In genomic region chr11:5476806-5477205, GRCm38 (mm10) we compare ENCODE assay signal across 18 mouse cellular contexts. TPM values are rescaled to one million over a fixed set of nuclear protein-coding genes. Genes with fewer than 3 reads are reported as not detected.
DNase-seq lines count a peak whose midpoint lies in the region; TF ChIP-seq lines count a peak whose summit lies in the region.
"Had no signal": no experiment of that assay in that cellular context is flagged by ENCODE, and none has a peak within 500 bp of the region (broad histone marks: within the 10 kb centered on the region; RNA-seq: fewer than 3 reads in every experiment).

No protein-coding gene starts in this region.

- H3K27ac ChIP-seq in CH12.LX (ENCODE audit: insufficient read depth, low read depth) (no peak overlapping the region), ES-E14 (ENCODE audit: insufficient read depth, low read depth, low read length, poor library complexity, severe bottlenecking) (peak overlapping the region; percentile 75; the same call in 1 of the 2 replicates)
- H3K27ac ChIP-seq: embryonic facial prominence, embryonic 10.5 days; embryonic facial prominence, embryonic 12.5 days; forebrain, embryonic 13.5 days; forebrain, embryonic 15.5 days had no signal

- no peak for TF ChIP-seq EP300 in CH12.LX (IDR thresholded peaks at IDR 0.05; ENCODE audit: low read length)

- H3K4me3 ChIP-seq in CH12.LX (replicated peaks in 1 of 3; ENCODE audit: low read depth in 2 of 3, low read length in 2 of 3, poor library complexity in 1 of 3), result no peak overlapping the region
- H3K4me3 ChIP-seq in E14TG2a.4 (replicated peaks; ENCODE audit: low read length), result peak overlapping the region; percentile 84
- peak overlapping the region in 1 of 2 experiments; percentile 74; a peak in 3 of 4 replicates for H3K4me3 ChIP-seq in ES-E14 (ENCODE audit: insufficient read depth in 1 of 2, low read depth in 1 of 2, low read length in 2 of 2, poor library complexity in 1 of 2, severe bottlenecking in 1 of 2)
- H3K4me3 ChIP-seq: embryonic facial prominence, embryonic 10.5 days; embryonic facial prominence, embryonic 12.5 days; forebrain, embryonic 13.5 days; forebrain, embryonic 15.5 days had no signal

- H3K4me2 ChIP-seq in CH12.LX (ENCODE audit: insufficient read depth, low read depth, poor library complexity, severe bottlenecking), result no peak overlapping the region
- H3K4me2 ChIP-seq: embryonic facial prominence, embryonic 12.5 days; forebrain, embryonic 13.5 days; forebrain, embryonic 15.5 days had no signal

- TF ChIP-seq CTCF in CH12.LX (conservative IDR thresholded peaks at IDR 0.05 in 1 of 2, IDR thresholded peaks at IDR 0.05 in 1 of 2; ENCODE audit: low read depth in 2 of 2, low read length in 2 of 2) (no peak), E14TG2a.4 (conservative IDR thresholded peaks at IDR 0.05; ENCODE audit: low read length) (no peak)

- no peaks in the 10 kb centered on the region for H3K9me3 ChIP-seq in CH12.LX (replicated peaks; ENCODE audit: low read length)
- no peaks in the 10 kb centered on the region for H3K9me3 ChIP-seq in E14TG2a.4 (ENCODE audit: low read length)
- no peaks in the 10 kb centered on the region for H3K9me3 ChIP-seq in ES-E14 (ENCODE audit: control insufficient read depth, insufficient read depth, low read depth, low read length)
- H3K9me3 ChIP-seq: embryonic facial prominence, embryonic 10.5 days; embryonic facial prominence, embryonic 12.5 days; forebrain, embryonic 13.5 days; forebrain, embryonic 15.5 days had no signal

- TF ChIP-seq POLR2A in CH12.LX (IDR thresholded peaks at IDR 0.05; ENCODE audit: low read depth, low read length), result no peak

- no peak for TF ChIP-seq RAD21 in CH12.LX (IDR thresholded peaks at IDR 0.05; ENCODE audit: low read depth, low read length)

- H3K27me3 ChIP-seq in CH12.LX (replicated peaks) (no peaks in the 10 kb centered on the region), E14TG2a.4 (ENCODE audit: insufficient read depth, low read length) (no peaks in the 10 kb centered on the region)
- H3K27me3 ChIP-seq: embryonic facial prominence, embryonic 12.5 days; forebrain, embryonic 13.5 days; forebrain, embryonic 15.5 days had no signal

- DNase-seq in CH12.LX (ENCODE audit: extremely low read depth) (no peak), ES-E14 (ENCODE audit: low read depth, low spot score) (no peak)
- DNase-seq in cerebellum, postnatal 14 days, result no peak
- no peak for DNase-seq in ovary, adult 18-20 months (ENCODE audit: low spot score)
- DNase-seq: adrenal gland, adult 2 months; adrenal gland, postnatal 10 days; adrenal gland, postnatal 25 days; cerebellum, adult 11 months; cerebellum, adult 18-20 months; cerebellum, adult 8-10 months; cerebellum, adult 9-11 months; cerebellum, postnatal 25 days; forebrain, postnatal 0 days had no signal

- H3K79me2 ChIP-seq in CH12.LX (replicated peaks; ENCODE audit: control insufficient read depth, extremely low read depth, insufficient read depth, poor library complexity, severe bottlenecking), result no peaks in the 10 kb centered on the region

- in situ Hi-C loops in CH12.LX (cut with MboI; ENCODE audit: low pct_ligation_motif_present, low pct_unique_long_range_greater_than_20kb, low sequenced_read_pairs) (no loop called here), ES-E14 (cut with MboI; ENCODE audit: low sequenced_read_pairs in 2 of 2, unreplicated experiment in 2 of 2) (no loop called here)

- dilution Hi-C loops in CH12.LX (cut with MboI; ENCODE audit: extremely low pct_ligation_motif_present, extremely low pct_unique_long_range_greater_than_20kb, low sequenced_read_pairs), result no loop called here

- H3K4me1 ChIP-seq in CH12.LX (ENCODE audit: control insufficient read depth in 1 of 2, insufficient read depth in 2 of 2) (0 out of 4 replicates have a peak, but pooled peaks cover 0 to 2% of the 10 kb centered on the region in 2 experiments), E14TG2a.4 (replicated peaks; ENCODE audit: low read depth, low read length) (peaks cover 58% of the 10 kb centered on the region), ES-E14 (ENCODE audit: control insufficient read depth in 2 of 2, insufficient read depth in 2 of 2, low read length in 2 of 2, poor library complexity in 1 of 2) (peaks cover 0 to 13% of the 10 kb centered on the region in 2 experiments)
- H3K4me1 ChIP-seq: embryonic facial prominence, embryonic 10.5 days; embryonic facial prominence, embryonic 12.5 days; forebrain, embryonic 13.5 days; forebrain, embryonic 15.5 days had no signal

- H3K9ac ChIP-seq in CH12.LX (ENCODE audit: insufficient read depth, low read depth) (no peak overlapping the region), ES-E14 (ENCODE audit: insufficient read depth, low read depth, low read length, poor library complexity, severe bottlenecking) (peak overlapping the region; percentile 66; the same call in 1 of the 2 replicates)
- H3K9ac ChIP-seq: embryonic facial prominence, embryonic 12.5 days; forebrain, embryonic 13.5 days; forebrain, embryonic 15.5 days; forebrain, postnatal 0 days had no signal

- H3K36me3 ChIP-seq in CH12.LX (replicated peaks in 1 of 2; ENCODE audit: control insufficient read depth in 1 of 2, insufficient read depth in 1 of 2, low read length in 1 of 2) (no peaks in the 10 kb centered on the region), E14TG2a.4 (ENCODE audit: insufficient read depth, low read length) (peaks cover 27% of the 10 kb centered on the region), ES-E14 (ENCODE audit: control insufficient read depth, insufficient read depth, low read length, poor library complexity, severe bottlenecking) (peaks cover 7% of the 10 kb centered on the region; the same call in 1 of the 2 replicates)
- H3K36me3 ChIP-seq: embryonic facial prominence, embryonic 10.5 days; embryonic facial prominence, embryonic 12.5 days; forebrain, embryonic 15.5 days had no signal

TF ChIP-seq in CH12.LX, 34 proteins besides CTCF, POLR2A, EP300 and RAD21:
- TF ChIP-seq MAFK (IDR thresholded peaks at IDR 0.05; ENCODE audit: insufficient replicate concordance, low read length) (no peak), GABPA (IDR thresholded peaks at IDR 0.05; ENCODE audit: insufficient replicate concordance, low read depth, low read length) (no peak), ZNF384 (IDR thresholded peaks at IDR 0.05; ENCODE audit: low read depth, low read length) (peak; percentile 51)

TF ChIP-seq in ES-E14, 5 proteins besides CTCF, POLR2A, EP300 and RAD21:
- TF ChIP-seq HCFC1 (IDR thresholded peaks at IDR 0.05; ENCODE audit: borderline replicate concordance, insufficient read depth, low read length) (no peak), ZNF384 (IDR thresholded peaks at IDR 0.05; ENCODE audit: low read depth, low read length) (peak; percentile 80)

RNA-seq across cellular contexts. Expression of gene Znrf3, which starts 32.2 kb away (rescaled TPM):
- total RNA-seq in CH12.LX (2012; rRNA removed), result 1.3 and 1.7 TPM in 2 replicates
- 0.93 and 1.1 TPM in 2 replicates for total RNA-seq in CH12.LX (2014; rRNA removed)
- 2.0 and 2.7 TPM in 2 replicates for polyA plus RNA-seq in CH12.LX (2012; ENCODE audit: insufficient read length, low read depth)
- total RNA-seq in ES-E14 (2012; rRNA removed), result 15.4 and 19.1 TPM in 2 replicates

RNA-seq across cellular contexts. Expression of gene Xbp1, which starts 43.7 kb away (rescaled TPM):
- total RNA-seq in CH12.LX (2012; rRNA removed), result 111 and 148 TPM in 2 replicates
- 128 and 133 TPM in 2 replicates for total RNA-seq in CH12.LX (2014; rRNA removed)
- 108 and 131 TPM in 2 replicates for polyA plus RNA-seq in CH12.LX (2012; ENCODE audit: insufficient read length, low read depth)
- 143 and 195 TPM in 2 replicates for total RNA-seq in ES-E14 (2012; rRNA removed)
